Mouse (Mus musculus): ENCODE measurements around the gene Akp3. TPM values are rescaled to one million over a fixed set of nuclear protein-coding genes. Genes with fewer than 3 reads are reported as not detected.
A peak's percentile ranks its signal among the peaks of the same experiment; 100 is the strongest.

Gene Akp3
- polyA plus RNA-seq (2016; fragmentation: Nextera tagmentation; extraction: Ambion mirVana): not detected in 2 replicates

DNA sequence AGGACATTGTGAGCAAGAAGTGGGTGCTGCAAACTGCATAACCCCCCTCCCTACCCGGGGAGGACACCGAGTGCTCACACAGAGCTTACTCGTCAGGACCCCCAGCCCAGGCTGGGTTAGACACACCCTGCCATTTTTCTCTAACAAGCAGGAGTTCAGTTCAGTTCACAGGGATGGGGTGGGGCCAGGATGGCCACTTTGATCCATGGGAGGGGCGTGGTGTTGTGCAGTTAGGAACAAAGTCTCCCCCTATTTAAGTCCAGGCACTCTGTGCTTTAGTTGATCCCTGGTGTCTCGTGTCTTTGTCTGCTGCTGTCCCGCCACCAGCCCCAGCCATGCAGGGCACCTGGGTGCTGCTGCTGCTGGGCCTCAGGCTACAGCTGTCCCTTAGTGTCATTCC lies at the start of gene Akp3:
TSS of gene Akp3 (plus strand) at position 301 of the 400 bp plus-strand sequence.
- no peaks in the 10 kb centered on the region for H3K9me3 ChIP-seq
- H3K4me3 ChIP-seq: no peak within 1 kb of the TSS
- no peak for DNase-seq (ENCODE audit: low spot score)
- WGBS: 78% methylated on average over 6 of the region's 6 CpGs
- H3K4me1 ChIP-seq: peaks cover 11% of the 10 kb centered on the region; the same call in 1 of the 2 replicates
- no peak within 1 kb of the TSS for H3K27ac ChIP-seq (replicated peaks)
- H3K36me3 ChIP-seq (replicated peaks): no peaks in the 10 kb centered on the region
- peaks cover 56% of the 10 kb centered on the region for H3K27me3 ChIP-seq (replicated peaks; ENCODE audit: low read depth, poor library complexity, severe bottlenecking)

- DNase-seq (ENCODE audit: low spot score): no peak
- H3K27ac ChIP-seq (replicated peaks): no peak overlapping the region
- 70% methylated on average over 4 of the region's 4 CpGs for WGBS
- no peak overlapping the region for H3K4me3 ChIP-seq
- no peaks in the 10 kb centered on the region for H3K4me1 ChIP-seq
- no peaks in the 10 kb centered on the region for H3K27me3 ChIP-seq (replicated peaks; ENCODE audit: low read depth, poor library complexity, severe bottlenecking)
- no peaks in the 10 kb centered on the region; the same call in 1 of the 2 replicates for H3K9me3 ChIP-seq
- H3K36me3 ChIP-seq (replicated peaks): no peaks in the 10 kb centered on the region
These were observed 38.6 kb upstream of the Akp3 start for GRCm38 (mm10) chr1:87086196-87086595.

DNA sequence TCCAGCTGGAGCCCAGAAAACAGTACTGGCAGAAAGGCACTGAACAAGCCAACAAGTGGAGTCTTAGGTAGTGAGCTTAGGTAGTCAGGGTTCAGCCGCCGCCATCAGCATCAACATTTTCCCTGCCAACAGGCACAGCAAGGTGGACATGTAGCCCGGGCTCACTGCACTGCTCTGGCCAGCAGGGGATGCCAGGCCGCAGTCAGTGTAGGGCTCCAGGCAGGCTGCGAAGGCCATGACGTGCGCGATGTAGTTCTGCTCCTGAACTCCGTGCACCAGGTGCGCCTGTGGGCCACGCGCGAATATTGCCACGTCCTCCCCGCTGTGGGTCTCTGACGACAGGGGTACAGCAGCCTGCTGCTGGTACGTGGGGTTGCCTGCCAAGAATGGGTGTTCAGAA lies 37.8 kb upstream of the Akp3 start:
- Histone ChIP-seq H3K4me3 (no peak overlapping the region), H3K27me3 (replicated peaks; ENCODE audit: low read depth, poor library complexity, severe bottlenecking) (no peaks in the 10 kb centered on the region), H3K4me1 (no peaks in the 10 kb centered on the region), H3K36me3 (replicated peaks) (no peaks in the 10 kb centered on the region), H3K9me3 (no peaks in the 10 kb centered on the region; the same call in 1 of the 2 replicates), H3K27ac (replicated peaks) (no peak overlapping the region)
- DNase-seq (ENCODE audit: low spot score): peak; percentile 19
- WGBS: 75% methylated on average over 17 of the region's 17 CpGs

DNA sequence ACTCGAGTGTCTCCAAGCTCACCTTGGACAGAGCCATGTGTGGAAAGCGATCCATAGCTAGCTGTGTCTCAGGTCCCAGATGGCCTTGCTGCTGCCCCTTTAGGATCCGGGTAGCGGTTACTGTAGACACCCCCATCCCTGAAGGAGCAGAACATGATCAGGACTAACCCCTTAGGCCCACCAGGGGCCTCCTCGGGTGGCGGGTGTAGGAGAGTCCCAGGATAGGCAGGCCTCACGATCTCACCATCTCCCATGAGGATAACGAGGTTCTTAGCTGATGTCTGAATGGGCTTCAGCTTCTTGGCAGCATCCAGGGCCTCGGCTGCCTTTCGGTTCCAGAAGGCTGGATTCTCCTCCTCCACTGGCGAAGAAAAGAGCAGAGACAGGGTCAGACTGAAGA lies 35.5 kb upstream of the Akp3 start:
- DNase-seq (ENCODE audit: low spot score): no peak
- Histone ChIP-seq H3K4me1 (no peaks in the 10 kb centered on the region), H3K27me3 (replicated peaks; ENCODE audit: low read depth, poor library complexity, severe bottlenecking) (no peaks in the 10 kb centered on the region), H3K4me3 (no peak overlapping the region), H3K9me3 (no peaks in the 10 kb centered on the region; the same call in 1 of the 2 replicates), H3K27ac (replicated peaks) (no peak overlapping the region), H3K36me3 (replicated peaks) (no peaks in the 10 kb centered on the region)
- WGBS: 91% methylated on average over 11 of the region's 11 CpGs

GRCm38 (mm10) chr1:87089828-87090227 lies 34.9 kb upstream of the Akp3 start, which contains the start of gene Alppl2:
Alppl2 (minus strand) TSS chr1:87089928.
- Histone ChIP-seq H3K36me3 (replicated peaks) (no peaks in the 10 kb centered on the region), H3K27ac (replicated peaks) (no peak within 1 kb of the TSS), H3K4me3 (no peak within 1 kb of the TSS), H3K4me1 (no peaks in the 10 kb centered on the region), H3K27me3 (replicated peaks; ENCODE audit: low read depth, poor library complexity, severe bottlenecking) (no peaks in the 10 kb centered on the region), H3K9me3 (no peaks in the 10 kb centered on the region; the same call in 1 of the 2 replicates)
- no peak for DNase-seq (ENCODE audit: low spot score)
- WGBS: 85% methylated on average over 4 of the region's 4 CpGs

- WGBS: 83% methylated on average over 8 of the region's 8 CpGs
- Histone ChIP-seq H3K27me3 (replicated peaks; ENCODE audit: low read depth, poor library complexity, severe bottlenecking) (peaks cover 35% of the 10 kb centered on the region), H3K36me3 (replicated peaks) (no peaks in the 10 kb centered on the region), H3K9me3 (no peaks in the 10 kb centered on the region), H3K27ac (replicated peaks) (no peak overlapping the region), H3K4me1 (peaks cover 14% of the 10 kb centered on the region), H3K4me3 (no peak overlapping the region)
- no peak for DNase-seq (ENCODE audit: low spot score)
These were observed 29.1 kb upstream of the Akp3 start for GRCm38 (mm10) chr1:87095642-87096041.

GRCm38 (mm10) chr1:87098358-87098975 lies 26.3 kb upstream of the Akp3 start:
- H3K27me3 ChIP-seq (replicated peaks; ENCODE audit: low read depth, poor library complexity, severe bottlenecking): peaks cover 40% of the 10 kb centered on the region
- 11% methylated on average over 30 of the region's 30 CpGs for WGBS
- 0 out of 2 replicates have a peak overlapping the region, but pooled peaks have one; percentile 30 for H3K27ac ChIP-seq (replicated peaks)

GRCm38 (mm10) chr1:87101411-87101810 lies 23.4 kb upstream of the Akp3 start, which contains the start of gene Alpi:
Alpi (minus strand) TSS chr1:87101606.
- DNase-seq (ENCODE audit: low spot score): no peak
- Histone ChIP-seq H3K9me3 (no peaks in the 10 kb centered on the region), H3K27me3 (replicated peaks; ENCODE audit: low read depth, poor library complexity, severe bottlenecking) (peaks cover 40% of the 10 kb centered on the region), H3K36me3 (replicated peaks) (no peaks in the 10 kb centered on the region), H3K27ac (replicated peaks) (no peak within 1 kb of the TSS), H3K4me3 (no peak within 1 kb of the TSS), H3K4me1 (peaks cover 6% of the 10 kb centered on the region)
- WGBS: 89% methylated on average over 1 of the region's 1 CpGs

More at GRCm38 (mm10) chr1:87098358-87098975, 26.3 kb upstream of the Akp3 start:
- H3K4me3 ChIP-seq: peak overlapping the region; percentile 40
- no peaks in the 10 kb centered on the region for H3K36me3 ChIP-seq (replicated peaks)
- H3K9me3 ChIP-seq: no peaks in the 10 kb centered on the region
- H3K4me1 ChIP-seq: peaks cover 14% of the 10 kb centered on the region
- peak; percentile 84 for DNase-seq (ENCODE audit: low spot score)

DNA sequence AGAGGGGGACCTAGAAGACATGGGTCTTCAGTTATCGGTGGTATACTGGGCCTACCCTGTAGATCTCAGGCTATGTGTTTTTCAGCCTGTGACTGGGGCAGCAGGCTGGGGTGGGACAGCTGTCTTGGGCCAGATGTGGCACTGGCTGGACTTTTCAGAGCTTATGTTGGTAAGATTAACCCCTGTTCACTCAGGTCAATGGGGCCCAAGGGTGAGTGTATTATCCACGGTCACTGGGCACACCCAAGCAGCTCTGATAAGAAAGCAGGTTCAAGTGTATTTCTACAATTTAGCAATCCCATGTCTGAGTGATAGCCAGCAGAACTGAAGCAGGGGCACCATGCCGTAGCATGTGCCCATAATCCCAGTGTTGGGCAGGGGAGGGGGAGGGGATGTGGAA lies 22.7 kb upstream of the Akp3 start:
- 83% methylated on average over 3 of the region's 3 CpGs for WGBS

DNA sequence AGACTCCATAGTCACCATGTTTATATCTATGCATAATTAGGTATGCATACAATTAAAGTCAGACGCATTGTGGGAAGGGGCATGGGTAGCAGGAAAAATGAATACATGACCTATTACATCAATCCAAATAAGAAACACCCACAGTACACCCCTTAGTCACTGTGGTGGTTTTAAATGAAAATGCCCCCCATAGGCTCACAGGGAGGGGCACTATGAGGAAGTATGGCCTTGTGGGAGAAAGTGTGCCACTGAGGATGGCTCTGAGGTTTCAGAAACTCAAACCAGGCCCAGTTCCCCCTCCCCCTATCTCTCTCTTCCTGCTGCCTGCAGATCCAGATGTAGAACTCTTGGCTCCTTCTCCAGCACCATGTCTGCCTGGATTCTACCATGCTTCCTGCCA lies 20.8 kb upstream of the Akp3 start:
- Histone ChIP-seq H3K27me3 (replicated peaks; ENCODE audit: low read depth, poor library complexity, severe bottlenecking) (peaks cover 18% of the 10 kb centered on the region), H3K36me3 (replicated peaks) (no peaks in the 10 kb centered on the region), H3K9me3 (no peaks in the 10 kb centered on the region), H3K4me1 (no peaks in the 10 kb centered on the region), H3K4me3 (no peak overlapping the region), H3K27ac (replicated peaks) (no peak overlapping the region)
- 84% methylated on average over 1 of the region's 1 CpGs for WGBS
- DNase-seq (ENCODE audit: low spot score): no peak

More for the DNA sequence above, 22.7 kb upstream of the Akp3 start:
- no peaks in the 10 kb centered on the region for H3K36me3 ChIP-seq (replicated peaks)
- H3K27ac ChIP-seq (replicated peaks): no peak overlapping the region
- H3K9me3 ChIP-seq: no peaks in the 10 kb centered on the region
- DNase-seq (ENCODE audit: low spot score): no peak
- H3K4me1 ChIP-seq: peaks cover 6% of the 10 kb centered on the region; the same call in 1 of the 2 replicates
- H3K4me3 ChIP-seq: no peak overlapping the region
- H3K27me3 ChIP-seq (replicated peaks; ENCODE audit: low read depth, poor library complexity, severe bottlenecking): peaks cover 36% of the 10 kb centered on the region

GRCm38 (mm10) chr1:87106536-87106935 lies 18.2 kb upstream of the Akp3 start:
- Histone ChIP-seq H3K4me1 (no peaks in the 10 kb centered on the region), H3K9me3 (no peaks in the 10 kb centered on the region), H3K4me3 (no peak overlapping the region), H3K36me3 (replicated peaks) (no peaks in the 10 kb centered on the region), H3K27ac (replicated peaks) (no peak overlapping the region), H3K27me3 (replicated peaks; ENCODE audit: low read depth, poor library complexity, severe bottlenecking) (no peaks in the 10 kb centered on the region)
- no peak for DNase-seq (ENCODE audit: low spot score)
- 82% methylated on average over 8 of the region's 8 CpGs for WGBS

- WGBS: 86% methylated on average over 4 of the region's 4 CpGs
- Histone ChIP-seq H3K4me1 (no peaks in the 10 kb centered on the region), H3K27me3 (replicated peaks; ENCODE audit: low read depth, poor library complexity, severe bottlenecking) (no peaks in the 10 kb centered on the region), H3K9me3 (no peaks in the 10 kb centered on the region), H3K4me3 (no peak overlapping the region), H3K27ac (replicated peaks) (no peak overlapping the region), H3K36me3 (replicated peaks) (no peaks in the 10 kb centered on the region)
- DNase-seq (ENCODE audit: low spot score): no peak
These were observed 16.2 kb upstream of the Akp3 start for GRCm38 (mm10) chr1:87108564-87108963.

DNA sequence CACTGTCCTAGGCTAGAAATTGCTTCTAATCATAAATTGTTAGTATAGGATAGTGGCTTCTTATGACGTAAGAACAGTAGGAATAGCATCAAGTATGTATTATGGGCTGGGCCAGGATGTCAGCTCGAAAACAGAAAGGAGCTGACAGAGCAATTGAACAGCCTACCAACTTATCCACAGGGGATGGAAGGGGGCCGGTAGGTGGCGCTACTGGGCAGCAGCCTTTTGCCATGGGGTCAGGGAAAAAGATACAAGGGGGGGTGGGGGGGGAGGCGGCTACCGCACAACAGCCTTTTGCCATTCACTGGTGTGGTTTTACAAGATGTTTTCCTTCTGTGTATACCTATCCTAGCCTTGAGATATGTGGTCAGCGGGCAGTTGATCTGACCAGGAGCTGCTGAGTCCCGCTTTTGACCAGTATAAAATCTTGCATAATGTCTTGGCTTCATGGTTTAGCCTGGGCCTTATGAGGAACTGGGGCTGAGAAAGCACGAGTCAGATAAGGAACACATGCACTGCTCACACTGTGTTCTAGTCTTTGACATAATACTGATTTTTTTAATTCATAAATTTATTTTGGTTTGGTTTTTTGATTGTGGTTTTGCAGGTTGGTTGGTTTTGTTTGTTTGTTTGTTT lies 12.9 kb upstream of the Akp3 start:
- Histone ChIP-seq H3K36me3 (replicated peaks) (no peaks in the 10 kb centered on the region), H3K9me3 (no peaks in the 10 kb centered on the region), H3K27ac (replicated peaks) (no peak overlapping the region), H3K27me3 (replicated peaks; ENCODE audit: low read depth, poor library complexity, severe bottlenecking) (no peaks in the 10 kb centered on the region), H3K4me3 (no peak overlapping the region), H3K4me1 (no peaks in the 10 kb centered on the region)
- 34% methylated on average over 9 of the region's 9 CpGs for WGBS
- peak; percentile 52 for DNase-seq (ENCODE audit: low spot score)
